In the genomic region with DNA sequence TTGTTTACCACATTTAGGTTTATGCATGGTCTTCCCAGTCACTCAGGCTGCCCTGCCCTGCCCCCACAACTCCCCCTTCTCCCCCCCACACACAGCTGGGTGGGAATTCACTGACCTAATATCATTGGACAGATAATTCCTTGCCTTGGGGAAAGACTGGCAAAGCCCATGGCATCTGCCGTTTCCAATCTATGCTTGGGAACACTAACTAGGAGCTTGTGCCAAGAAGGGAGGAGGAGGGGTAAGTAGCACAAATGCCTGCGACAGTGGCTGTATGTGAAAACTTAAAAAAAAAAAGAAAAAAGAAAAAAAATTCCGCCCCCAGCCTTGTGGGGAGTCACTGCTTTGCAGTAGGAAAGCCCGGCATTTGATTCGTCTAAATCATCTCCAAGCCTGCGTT, we compare ENCODE assay signal across 7 mouse cellular contexts. TPM values are rescaled to one million over a fixed set of nuclear protein-coding genes. Genes with fewer than 3 reads are reported as not detected.
A peak's percentile ranks its signal among the peaks of the same experiment; 100 is the strongest.
DNase-seq lines count a peak whose midpoint lies in the region; ATAC-seq and TF ChIP-seq lines count a peak whose summit lies in the region.

No protein-coding gene starts in this region.

- peak overlapping the region; percentile 80 for H3K27ac ChIP-seq in forebrain, embryonic 12.5 days
- peak overlapping the region; percentile 79 for H3K27ac ChIP-seq in layer of hippocampus, adult 2 months

- H3K4me3 ChIP-seq in forebrain, embryonic 12.5 days (replicated peaks) = no peak overlapping the region
- no peak overlapping the region for H3K4me3 ChIP-seq in layer of hippocampus, adult 2 months

- TF ChIP-seq CTCF in layer of hippocampus, adult 2 months (conservative IDR thresholded peaks at IDR 0.05) = peak; percentile 36

- no peak overlapping the region for H3K9ac ChIP-seq in forebrain, embryonic 12.5 days

- 45% methylated on average over 6 of the region's 6 CpGs for WGBS in forebrain, embryonic 12.5 days

- DNase-seq in ovary, adult 18-20 months (ENCODE audit: low spot score) = peak; percentile 51
- no peak for DNase-seq in ovary, postnatal 10 days (ENCODE audit: low spot score)
- peak; percentile 72 to 84 for DNase-seq in layer of hippocampus, adult 2 months (ENCODE audit: low spot score in 2 of 2)
- peak; percentile 58 for DNase-seq in retina, postnatal 7 days (ENCODE audit: low read depth, low spot score)
- DNase-seq in T-cell, adult 2 months (ENCODE audit: low spot score) = no peak
- DNase-seq in spleen, postnatal 4 days (ENCODE audit: low spot score in 2 of 2) = no peak

- no peak overlapping the region for H3K4me2 ChIP-seq in forebrain, embryonic 12.5 days

- no peaks in the 10 kb centered on the region for H3K27me3 ChIP-seq in forebrain, embryonic 12.5 days

- peaks cover 17% of the 10 kb centered on the region for H3K36me3 ChIP-seq in forebrain, embryonic 12.5 days (replicated peaks)

- no peak for ATAC-seq in forebrain, embryonic 12.5 days (ENCODE audit: low FRiP score)

- H3K9me3 ChIP-seq in forebrain, embryonic 12.5 days = no peaks in the 10 kb centered on the region

- peaks cover 59% of the 10 kb centered on the region for H3K4me1 ChIP-seq in forebrain, embryonic 12.5 days

RNA-seq across cellular contexts. Expression of a gene that starts 56.4 kb away (rescaled TPM):
- 78.4 and 89.6 TPM in 2 replicates for polyA plus RNA-seq in forebrain, embryonic 12.5 days (2016; fragmentation: Nextera tagmentation; extraction: Ambion mirVana)
- 10 to 100 TPM; 47.6 to 49.5 TPM for total RNA-seq in layer of hippocampus, adult 2 months (2021)

RNA-seq across cellular contexts. Expression of a gene that starts 57.4 kb away (rescaled TPM):
- polyA plus RNA-seq in forebrain, embryonic 12.5 days (2016; fragmentation: Nextera tagmentation; extraction: Ambion mirVana) = 133 and 141 TPM in 2 replicates
- 10 to 100 TPM; 44.1 to 47.4 TPM for total RNA-seq in layer of hippocampus, adult 2 months (2021)

Comparison
In these comparisons a context has a peak if more than half of its experiments do, and no peak if none do; other contexts are left out.
1. DNase-seq: peak in ovary, adult 18-20 months (single experiment), layer of hippocampus, adult 2 months (2 of 2) and retina, postnatal 7 days (single experiment); none in ovary, postnatal 10 days (single experiment), T-cell, adult 2 months (single experiment) and spleen, postnatal 4 days (0 of 2).